Mouse (Mus musculus) forebrain, embryonic 13.5 days (tissue): Measurements from ENCODE around the gene Ms4a15. TPM values are rescaled to one million over a fixed set of nuclear protein-coding genes. Genes with fewer than 3 reads are reported as not detected.
A peak's percentile ranks its signal among the peaks of the same experiment; 100 is the strongest.

ENCODE experiments used
- ATAC-seq: fragments of 200-750 bp; cut with Nextera tagmentation; 2 replicates; pipeline ENCODE4 v1.8.0; 2017
- H3K27ac ChIP-seq: fragments of 300-500 bp; sonication (generic); 2 replicates; pipeline ENCODE4 v1.5.1; 2015; ENCODE audit warnings: inconsistent platforms, mild to moderate bottlenecking, moderate library complexity
- H3K27me3 ChIP-seq: fragments of 300-500 bp; sonication (generic); 2 replicates; pipeline ENCODE4 v1.6.1; 2015; ENCODE audit warnings: mild to moderate bottlenecking, inconsistent platforms
- H3K36me3 ChIP-seq: fragments of 300-500 bp; sonication (generic); 2 replicates; pipeline ENCODE4 v1.6.1; 2015; ENCODE audit warnings: mild to moderate bottlenecking, inconsistent platforms; ENCODE audit not compliant: poor library complexity, severe bottlenecking
- H3K4me1 ChIP-seq: fragments of 300-500 bp; sonication (generic); 2 replicates; pipeline ENCODE4 v1.6.1; 2015; ENCODE audit warnings: inconsistent platforms
- H3K4me2 ChIP-seq: fragments of 300-500 bp; sonication (generic); 2 replicates; pipeline ENCODE4 v1.6.1; 2015; ENCODE audit warnings: inconsistent platforms, mild to moderate bottlenecking, moderate library complexity
- H3K4me3 ChIP-seq: fragments of 300-500 bp; sonication (generic); 2 replicates; pipeline ENCODE4 v1.5.1; 2015; ENCODE audit warnings: mild to moderate bottlenecking, inconsistent platforms
- H3K9ac ChIP-seq: fragments of 300-500 bp; sonication (generic); 2 replicates; pipeline ENCODE4 v1.6.1; 2015; ENCODE audit warnings: mild to moderate bottlenecking, inconsistent platforms
- H3K9me3 ChIP-seq: fragments of 300-500 bp; sonication (generic); replicated peaks from 2 replicates; pipeline ENCODE4 v1.6.1; 2016; ENCODE audit warnings: inconsistent platforms
- WGBS: fragments of 180-500 bp; shearing (Covaris S2); methylation state at CpG from one replicate; pipeline ENCODE4 v1.1.7; 2015; 5-methylcytosine and 5-hydroxymethylcytosine counted together
- polyA plus RNA-seq: library from polyadenylated mRNA; unstranded; fragments of >200 nt; fragmentation: Nextera tagmentation; extraction: Ambion mirVana; gene quantifications from 2 replicates; pipeline ENCODE4 v1.2.1, GENCODE M21; 2015

The Ms4a15 gene
- polyA plus RNA-seq, 1 experiment from 2014 or later = not detected

GRCm38 (mm10) chr19:10959085-10959977 is 33.7 kb downstream of the Ms4a15 start:
- H3K36me3 ChIP-seq = no peaks in the 10 kb centered on the region

GRCm38 (mm10) chr19:10952021-10952939 is 40.8 kb downstream of the Ms4a15 start:
- Histone ChIP-seq H3K4me1 (peaks cover 17% of the 10 kb centered on the region), H3K36me3 (no peaks in the 10 kb centered on the region), H3K27me3 (no peaks in the 10 kb centered on the region), H3K27ac (no peak overlapping the region), H3K9ac (no peak overlapping the region), H3K9me3 (no peaks in the 10 kb centered on the region), H3K4me2 (no peak overlapping the region), H3K4me3 (no peak overlapping the region)
- 75% methylated on average over 11 of the region's 11 CpGs for WGBS
- no peak for ATAC-seq

More at GRCm38 (mm10) chr19:10959085-10959977, 33.7 kb downstream of the Ms4a15 start:
- Histone ChIP-seq H3K9ac (peak overlapping the region; percentile 23; the same call in 1 of the 2 replicates), H3K4me1 (no peaks in the 10 kb centered on the region), H3K27ac (no peak overlapping the region), H3K4me3 (no peak overlapping the region), H3K9me3 (no peaks in the 10 kb centered on the region), H3K27me3 (no peaks in the 10 kb centered on the region), H3K4me2 (no peak overlapping the region)
- 37% methylated on average over 11 of the region's 11 CpGs for WGBS
- ATAC-seq = peak; percentile 77

- H3K4me2 ChIP-seq = peak overlapping the region; percentile 100
- peaks cover 28% of the 10 kb centered on the region for H3K4me1 ChIP-seq
- no peaks in the 10 kb centered on the region for H3K27me3 ChIP-seq
- no peaks in the 10 kb centered on the region for H3K9me3 ChIP-seq
- no peak; the same call in 1 of the 2 replicates for ATAC-seq
- peaks cover 17% of the 10 kb centered on the region for H3K36me3 ChIP-seq
- no peak overlapping the region for H3K27ac ChIP-seq
- H3K4me3 ChIP-seq = peak overlapping the region; percentile 79
- WGBS = 25% methylated on average over 9 of the region's 9 CpGs
- H3K9ac ChIP-seq = peak overlapping the region; percentile 51
These were observed 43.5 kb downstream of the Ms4a15 start for GRCm38 (mm10) chr19:10949558-10949957.

GRCm38 (mm10) chr19:10949112-10949511 is 43.9 kb downstream of the Ms4a15 start, which contains the start of gene Ccdc86:
TSS of gene Ccdc86 (minus strand) at chr19:10949266.
- Histone ChIP-seq H3K27me3 (no peaks in the 10 kb centered on the region), H3K27ac (no peak within 1 kb of the TSS), H3K4me2 (peak within 1 kb of the TSS; percentile 100), H3K36me3 (peaks cover 22% of the 10 kb centered on the region), H3K9ac (peak within 1 kb of the TSS; percentile 88), H3K4me1 (peaks cover 28% of the 10 kb centered on the region), H3K9me3 (no peaks in the 10 kb centered on the region), H3K4me3 (peak within 1 kb of the TSS; percentile 79)
- under 1% methylated on average over 30 of the region's 30 CpGs for WGBS
- peak; percentile 99 for ATAC-seq

- H3K27ac ChIP-seq = no peak overlapping the region
- H3K9me3 ChIP-seq = no peaks in the 10 kb centered on the region
- peak overlapping the region; percentile 88 for H3K9ac ChIP-seq
- H3K4me1 ChIP-seq = peaks cover 28% of the 10 kb centered on the region
- no peaks in the 10 kb centered on the region for H3K27me3 ChIP-seq
- H3K4me2 ChIP-seq = peak overlapping the region; percentile 100
- peak; percentile 3; the same call in 1 of the 2 replicates for ATAC-seq
- H3K4me3 ChIP-seq = peak overlapping the region; percentile 79
- WGBS = under 1% methylated on average over 20 of the region's 20 CpGs
- H3K36me3 ChIP-seq = peaks cover 29% of the 10 kb centered on the region
These were observed 44.6 kb downstream of the Ms4a15 start for GRCm38 (mm10) chr19:10948416-10948815.

GRCm38 (mm10) chr19:10947219-10947618 is 45.8 kb downstream of the Ms4a15 start:
- H3K4me3 ChIP-seq = peak overlapping the region; percentile 79
- H3K9me3 ChIP-seq = no peaks in the 10 kb centered on the region
- H3K9ac ChIP-seq = peak overlapping the region; percentile 88
- H3K4me1 ChIP-seq = peaks cover 28% of the 10 kb centered on the region
- H3K27me3 ChIP-seq = no peaks in the 10 kb centered on the region
- H3K36me3 ChIP-seq = peaks cover 41% of the 10 kb centered on the region
- no peak overlapping the region for H3K27ac ChIP-seq
- 90% methylated on average over 5 of the region's 5 CpGs for WGBS
- peak overlapping the region; percentile 100 for H3K4me2 ChIP-seq
- no peak for ATAC-seq

GRCm38 (mm10) chr19:10946506-10946905 is 46.5 kb downstream of the Ms4a15 start:
- H3K4me3 ChIP-seq = 0 out of 2 replicates have a peak overlapping the region, but pooled peaks have one; percentile 79
- H3K36me3 ChIP-seq = peaks cover 48% of the 10 kb centered on the region
- peak overlapping the region; percentile 100 for H3K4me2 ChIP-seq
- no peak overlapping the region for H3K27ac ChIP-seq
- no peaks in the 10 kb centered on the region for H3K27me3 ChIP-seq
- H3K4me1 ChIP-seq = peaks cover 32% of the 10 kb centered on the region
- ATAC-seq = no peak
- WGBS = 88% methylated on average over 3 of the region's 3 CpGs
- peak overlapping the region; percentile 88 for H3K9ac ChIP-seq
- no peaks in the 10 kb centered on the region for H3K9me3 ChIP-seq

- Histone ChIP-seq H3K4me3 (no peak overlapping the region), H3K27me3 (no peaks in the 10 kb centered on the region; the same call in 1 of the 2 replicates), H3K4me1 (peaks cover 38% of the 10 kb centered on the region), H3K36me3 (peaks cover 48% of the 10 kb centered on the region), H3K9ac (no peak overlapping the region), H3K9me3 (no peaks in the 10 kb centered on the region), H3K27ac (no peak overlapping the region), H3K4me2 (no peak overlapping the region)
- 91% methylated on average over 3 of the region's 3 CpGs for WGBS
- ATAC-seq = no peak
These were observed 49.1 kb downstream of the Ms4a15 start for GRCm38 (mm10) chr19:10943955-10944354.

- 3% methylated on average over 40 of the region's 40 CpGs for WGBS
- peak; percentile 88 for ATAC-seq
- peak overlapping the region; percentile 38 for H3K4me3 ChIP-seq
- H3K36me3 ChIP-seq = peaks cover 41% of the 10 kb centered on the region
- no peaks in the 10 kb centered on the region; the same call in 1 of the 2 replicates for H3K27me3 ChIP-seq
- peak overlapping the region; percentile 69 for H3K4me2 ChIP-seq
- H3K9me3 ChIP-seq = no peaks in the 10 kb centered on the region
- H3K4me1 ChIP-seq = peaks cover 14% of the 10 kb centered on the region
- peak overlapping the region; percentile 64 for H3K9ac ChIP-seq
- peak overlapping the region; percentile 26; the same call in 1 of the 2 replicates for H3K27ac ChIP-seq
These were observed 52.1 kb downstream of the Ms4a15 start for GRCm38 (mm10) chr19:10940801-10941457.

- 17% methylated on average over 37 of the region's 37 CpGs for WGBS
- peak; percentile 95 for ATAC-seq
These were observed 52.8 kb downstream of the Ms4a15 start for GRCm38 (mm10) chr19:10940097-10940800.

GRCm38 (mm10) chr19:10938771-10939170 is 54.3 kb downstream of the Ms4a15 start:
- WGBS = 73% methylated on average over 3 of the region's 3 CpGs
- Histone ChIP-seq H3K4me1 (peaks cover 14% of the 10 kb centered on the region), H3K36me3 (peaks cover 23% of the 10 kb centered on the region), H3K4me3 (no peak overlapping the region), H3K27ac (no peak overlapping the region), H3K4me2 (no peak overlapping the region), H3K9ac (no peak overlapping the region), H3K27me3 (no peaks in the 10 kb centered on the region; the same call in 1 of the 2 replicates), H3K9me3 (no peaks in the 10 kb centered on the region)
- no peak for ATAC-seq

More at GRCm38 (mm10) chr19:10940097-10940800, 52.8 kb downstream of the Ms4a15 start:
- peaks cover 37% of the 10 kb centered on the region for H3K36me3 ChIP-seq
- peak overlapping the region; percentile 26; the same call in 1 of the 2 replicates for H3K27ac ChIP-seq
- H3K4me3 ChIP-seq = peak overlapping the region; percentile 38
- peak overlapping the region; percentile 64 for H3K9ac ChIP-seq
- no peaks in the 10 kb centered on the region for H3K9me3 ChIP-seq
- peak overlapping the region; percentile 69 for H3K4me2 ChIP-seq
- H3K27me3 ChIP-seq = no peaks in the 10 kb centered on the region; the same call in 1 of the 2 replicates
- peaks cover 14% of the 10 kb centered on the region for H3K4me1 ChIP-seq
